Mouse (Mus musculus) heart, embryonic 14.5 days (tissue): ENCODE measurements around the gene Xk. TPM values are rescaled to one million over a fixed set of nuclear protein-coding genes. Genes with fewer than 3 reads are reported as not detected.
"Not testable (repeated sequence)": the region's sequence is repeated elsewhere in the genome, so short reads cannot be mapped to it uniquely, and the experiment has no call there.

Experiments used
- ATAC-seq: fragments of 200-750 bp; cut with Nextera tagmentation; 2 replicates; pipeline ENCODE4 v1.8.0; 2017; ENCODE audit warnings: low read depth, moderate TSS enrichment; ENCODE audit not compliant: insufficient number of reproducible peaks, insufficient read depth, low FRiP score
- H3K27ac ChIP-seq, 2 experiments: fragments of 200-500 bp in 1 of 2; fragments of 300-500 bp in 1 of 2; sonication (generic) in 1 of 2; replicated peaks in 1 of 2; 2 replicates each; pipeline ENCODE4 v1.5.1; 2012 to 2014; ENCODE audit warnings: low read depth in 2 of 2, low read length in 2 of 2, control low read depth in 1 of 2, mild to moderate bottlenecking in 1 of 2, mixed read lengths in 1 of 2; ENCODE audit not compliant: control insufficient read depth in 1 of 2, insufficient read depth in 1 of 2
- H3K27me3 ChIP-seq: fragments of 300-500 bp; sonication (generic); 2 replicates; pipeline ENCODE4 v1.6.1; 2014; ENCODE audit warnings: mild to moderate bottlenecking, low read length, control low read depth; ENCODE audit not compliant: control insufficient read depth, insufficient read depth
- H3K36me3 ChIP-seq: fragments of 300-500 bp; sonication (generic); 2 replicates; pipeline ENCODE4 v1.6.1; 2014; ENCODE audit warnings: mild to moderate bottlenecking, control low read depth, low read length, mixed read lengths; ENCODE audit not compliant: control insufficient read depth, insufficient read depth
- H3K4me1 ChIP-seq, 2 experiments: fragments of 200-500 bp in 1 of 2; fragments of 300-500 bp in 1 of 2; sonication (generic) in 1 of 2; 2 replicates each; pipeline ENCODE4 v1.6.1; 2012 to 2014; ENCODE audit warnings: low read length in 2 of 2, control low read depth in 1 of 2, mixed read lengths in 1 of 2; ENCODE audit not compliant: control insufficient read depth in 2 of 2, insufficient read depth in 2 of 2
- H3K4me2 ChIP-seq: fragments of 300-500 bp; sonication (generic); 2 replicates; pipeline ENCODE4 v1.6.1; 2014; ENCODE audit warnings: mild to moderate bottlenecking, low read length
- H3K4me3 ChIP-seq, 2 experiments: fragments of 200-500 bp in 1 of 2; fragments of 300-500 bp in 1 of 2; sonication (generic) in 1 of 2; 2 replicates each; pipeline ENCODE4 v1.5.1; 2012 to 2014; ENCODE audit warnings: low read length in 2 of 2, mild to moderate bottlenecking in 2 of 2, control low read depth in 1 of 2, low read depth in 1 of 2, moderate library complexity in 1 of 2; ENCODE audit not compliant: control insufficient read depth in 1 of 2, insufficient read depth in 1 of 2
- H3K9ac ChIP-seq: fragments of 300-500 bp; sonication (generic); 2 replicates; pipeline ENCODE4 v1.6.1; 2014; ENCODE audit warnings: mild to moderate bottlenecking, low read length
- H3K9me3 ChIP-seq: fragments of 300-500 bp; sonication (generic); 2 replicates; pipeline ENCODE4 v1.6.1; 2016; ENCODE audit warnings: low read length, control low read depth; ENCODE audit not compliant: control insufficient read depth
- WGBS: fragments of 180-500 bp; shearing (Covaris S2); extraction: QIAGEN DNeasy Blood & Tissue Kit; methylation state at CpG from one replicate; pipeline ENCODE4 v1.1.7; 2014; 5-methylcytosine and 5-hydroxymethylcytosine counted together
- polyA plus RNA-seq: library from polyadenylated mRNA; unstranded; fragments of >200 nt; fragmentation: Nextera tagmentation; extraction: Ambion mirVana; gene quantifications from 2 replicates; pipeline ENCODE4 v1.2.1, GENCODE M21; 2014

The Xk gene
- polyA plus RNA-seq, 1 experiment from 2014 or later = 4.5 TPM

DNA sequence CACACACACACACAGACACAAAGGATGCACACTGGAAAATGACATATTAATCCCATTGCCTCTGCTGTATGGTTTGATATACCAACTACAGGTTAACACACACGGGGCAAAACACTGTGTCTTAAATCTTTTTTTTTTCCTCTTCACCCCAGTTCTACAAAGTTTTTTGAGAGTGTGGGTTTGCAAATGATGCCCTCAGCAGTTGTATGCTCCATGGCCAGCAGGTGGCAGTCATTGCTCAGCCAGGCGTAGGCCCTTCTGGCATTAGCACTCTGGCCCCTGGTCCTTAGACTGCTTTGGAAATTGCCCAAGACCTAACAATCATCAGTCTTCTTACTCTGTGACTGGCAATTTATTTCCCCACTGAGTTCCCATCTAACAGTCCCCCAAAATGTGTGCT is 60.5 kb downstream of the Xk start:
- not testable (repeated sequence) for H3K4me2 ChIP-seq, H3K9ac ChIP-seq, H3K4me1 ChIP-seq, H3K36me3 ChIP-seq, H3K27ac ChIP-seq, ATAC-seq, H3K9me3 ChIP-seq, H3K27me3 ChIP-seq, H3K4me3 ChIP-seq
- WGBS = 31% methylated on average over 2 of the region's 2 CpGs

DNA sequence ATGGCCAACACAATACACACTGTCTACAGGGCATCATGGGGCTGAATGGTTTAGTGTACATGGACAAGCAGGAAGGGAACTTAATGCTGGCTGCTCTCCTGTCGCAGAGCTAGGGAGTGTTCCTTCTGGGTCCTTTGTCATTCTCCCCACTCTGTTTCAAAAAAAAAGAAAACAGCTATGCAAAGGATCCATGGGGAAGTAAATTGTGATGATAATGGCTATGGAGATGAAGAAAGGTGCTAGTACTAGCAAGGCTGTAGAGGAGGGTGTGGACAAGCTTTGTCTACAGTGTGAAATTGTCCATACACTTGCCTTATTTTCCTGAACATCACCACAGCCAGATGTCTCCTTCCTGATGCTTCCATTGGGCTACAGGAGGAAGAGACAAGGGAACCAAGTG is 62.4 kb downstream of the Xk start:
- not testable (repeated sequence) for H3K27ac ChIP-seq, H3K9ac ChIP-seq
- 47% methylated on average over 1 of the region's 1 CpGs for WGBS

DNA sequence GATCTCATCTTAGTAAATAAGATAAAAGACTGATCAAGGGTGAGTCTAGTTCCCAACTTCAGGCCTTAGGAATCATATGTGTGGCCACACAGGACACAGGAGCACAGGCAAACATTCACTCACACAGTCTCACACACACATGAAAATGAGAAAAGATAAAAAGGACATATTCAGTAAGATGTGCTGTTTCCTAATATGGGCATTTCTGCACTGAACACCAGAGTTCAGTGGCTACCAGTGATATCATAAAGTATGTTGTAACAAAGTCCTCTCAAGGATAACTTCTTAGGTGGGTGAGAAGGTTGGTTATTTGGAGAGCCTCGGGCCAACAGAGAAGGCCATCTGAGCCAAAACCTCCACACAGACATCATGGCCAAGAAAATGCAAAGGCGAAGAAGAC is 77.8 kb downstream of the Xk start, which contains the start of gene H2al1k:
Gene H2al1k, plus strand, starts transcription at position 301 of the 400 bp plus-strand sequence.
- WGBS = no CpG with 5 or more reads among the region's 2 CpGs
- H3K4me1 ChIP-seq, H3K9ac ChIP-seq, ATAC-seq, H3K27me3 ChIP-seq, H3K4me3 ChIP-seq, H3K36me3 ChIP-seq, H3K9me3 ChIP-seq, H3K4me2 ChIP-seq, H3K27ac ChIP-seq: not testable (repeated sequence)

More for the DNA sequence above, 62.4 kb downstream of the Xk start:
- H3K4me1 ChIP-seq, H3K9me3 ChIP-seq, H3K36me3 ChIP-seq, H3K4me3 ChIP-seq, H3K27me3 ChIP-seq, ATAC-seq, H3K4me2 ChIP-seq: not testable (repeated sequence)

Other genes with a start within 250 kb of the Xk start
- not detected in 2 replicates for gene Fthl17e, start 239.3 kb upstream of the Xk start, polyA plus RNA-seq
- not detected in 2 replicates for gene Fthl17f, start 209.7 kb upstream of the Xk start, polyA plus RNA-seq
- gene 4930402K13Rik, start 168.2 kb upstream of the Xk start, polyA plus RNA-seq = not detected in 2 replicates
- 0.94 and 1.1 TPM in 2 replicates for gene Lancl3, start 72.9 kb upstream of the Xk start, polyA plus RNA-seq
- gene Gm14862, start 15.9 kb upstream of the Xk start, polyA plus RNA-seq = 0.27 TPM in 1 of 2 replicates, not detected in the other
- gene H2al1m, start 11.0 kb downstream of the Xk start, polyA plus RNA-seq = 0.42 TPM in 1 of 2 replicates, not detected in the other
- gene H2al1k, start 77.9 kb downstream of the Xk start, polyA plus RNA-seq = not detected in 2 replicates
- 2.6 and 2.9 TPM in 2 replicates for gene Cybb, start 215.0 kb downstream of the Xk start, polyA plus RNA-seq